Mouse (Mus musculus) lung, adult 2 months (tissue): ENCODE measurements around the gene Ooep. TPM values are rescaled to one million over a fixed set of nuclear protein-coding genes. Genes with fewer than 3 reads are reported as not detected.
"Not testable (repeated sequence)": the region's sequence is repeated elsewhere in the genome, so short reads cannot be mapped to it uniquely, and the experiment has no call there.

Source experiments
- DNase-seq: peaks from one replicate; pipeline ENCODE4 v3.0.0; 2022
- H3K4me1 ChIP-seq: fragments of 200-500 bp; 2 replicates; pipeline ENCODE4 v1.6.1; 2011; ENCODE audit warnings: low read length; ENCODE audit not compliant: control insufficient read depth, insufficient read depth
- H3K4me3 ChIP-seq: fragments of 200-500 bp; replicated peaks from 2 replicates; pipeline ENCODE3; 2011; ENCODE audit warnings: low read depth, mild to moderate bottlenecking, control low read depth, low read length; ENCODE audit errors: extremely low read depth
- CTCF ChIP-seq: fragments of 200-500 bp; IDR thresholded peaks from 2 replicates; pipeline ENCODE4 v1.5.1; 2011; ENCODE audit warnings: mild to moderate bottlenecking, low read length, control low read depth; ENCODE audit not compliant: insufficient read depth
- POLR2A ChIP-seq: fragments of 200-500 bp; IDR thresholded peaks from 2 replicates; pipeline ENCODE4 v1.6.1; 2011; ENCODE audit warnings: low read depth, mild to moderate bottlenecking, control low read depth, low read length, borderline replicate concordance; ENCODE audit errors: extremely low read depth
- WGBS: fragments of 180-500 bp; shearing (Covaris S2); methylation state at CpG from one replicate; pipeline ENCODE4 v1.1.7; 2018; 5-methylcytosine and 5-hydroxymethylcytosine counted together
- polyA plus RNA-seq: library from polyadenylated mRNA; depleted of rRNA; stranded (reverse); fragments of >200 nt; gene quantifications from 2 replicates; pipeline ENCODE4 v1.2.3, GENCODE M21; 2012

Gene Ooep
- polyA plus RNA-seq, 1 experiment: 0.37 TPM

- H3K4me3 ChIP-seq: no peak overlapping the region
- DNase-seq: no peak
- no peak for TF ChIP-seq CTCF
- no peak for TF ChIP-seq POLR2A
- 76% methylated on average over 11 of the region's 11 CpGs for WGBS
- no peaks in the 10 kb centered on the region; the same call in 1 of the 2 replicates for H3K4me1 ChIP-seq
Measured at GRCm38 (mm10) chr9:78354665-78355578, 23.6 kb downstream of the Ooep start.

DNA sequence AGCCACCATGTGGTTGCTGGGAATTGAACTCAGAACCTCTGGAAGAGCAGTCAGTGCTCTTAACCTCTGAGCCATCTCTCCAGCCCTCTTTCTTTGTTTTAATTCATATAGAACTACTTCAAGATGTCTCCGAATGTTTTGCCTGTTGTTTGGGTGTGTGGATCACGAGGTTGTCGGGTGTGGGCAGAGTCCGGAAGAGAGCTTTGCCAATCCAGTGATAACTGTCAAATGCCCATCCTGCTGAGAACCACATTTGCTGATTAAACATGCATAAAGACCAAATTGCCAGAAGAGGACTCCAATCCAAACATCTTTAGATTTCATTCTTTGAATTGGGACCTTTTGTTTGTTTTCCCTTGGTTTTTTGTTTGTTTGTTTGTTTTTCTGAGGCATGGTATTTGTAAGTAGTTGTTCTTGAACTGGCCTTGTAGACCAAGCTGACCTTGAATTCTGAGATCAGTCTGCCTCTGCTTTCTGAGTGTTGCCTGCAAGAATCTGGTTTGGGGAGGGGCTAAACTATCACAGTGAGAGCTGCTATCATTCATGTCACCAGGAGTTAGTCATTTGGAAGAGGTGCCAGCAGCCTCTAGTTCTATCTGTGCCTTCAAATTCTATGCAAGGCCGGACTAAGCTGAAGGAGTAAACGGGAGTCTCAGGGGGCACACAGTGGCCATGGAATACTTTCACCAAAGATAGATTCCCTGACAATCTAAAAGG, 26.9 kb downstream of the Ooep start:
- WGBS: 75% methylated on average over 6 of the region's 6 CpGs

DNA sequence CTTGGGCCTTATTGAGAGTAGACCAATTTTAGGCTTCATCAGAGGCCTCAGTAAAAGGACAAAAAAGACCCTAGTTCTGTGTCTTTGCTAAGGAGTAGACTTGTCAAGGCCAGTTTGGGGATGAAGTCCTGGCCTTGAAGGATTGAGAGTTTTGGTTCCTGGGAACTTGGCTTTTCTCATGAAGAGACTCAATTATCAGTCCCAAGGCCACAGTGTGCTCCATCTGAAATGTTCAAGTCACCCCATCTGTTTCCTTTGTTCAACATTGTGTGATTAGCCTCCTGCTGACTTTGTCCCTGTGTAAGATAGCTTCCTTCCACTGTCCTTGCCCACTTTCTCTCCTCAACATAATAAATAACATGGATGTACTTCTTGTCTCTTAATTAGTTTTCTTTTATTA, 28.5 kb downstream of the Ooep start:
- H3K4me3 ChIP-seq, DNase-seq: not testable (repeated sequence)

More for the DNA sequence above, 26.9 kb downstream of the Ooep start:
- Histone ChIP-seq H3K4me3 (no peak overlapping the region), H3K4me1 (no peaks in the 10 kb centered on the region; the same call in 1 of the 2 replicates)
- no peak for TF ChIP-seq CTCF
- no peak for TF ChIP-seq POLR2A
- DNase-seq: no peak

DNA sequence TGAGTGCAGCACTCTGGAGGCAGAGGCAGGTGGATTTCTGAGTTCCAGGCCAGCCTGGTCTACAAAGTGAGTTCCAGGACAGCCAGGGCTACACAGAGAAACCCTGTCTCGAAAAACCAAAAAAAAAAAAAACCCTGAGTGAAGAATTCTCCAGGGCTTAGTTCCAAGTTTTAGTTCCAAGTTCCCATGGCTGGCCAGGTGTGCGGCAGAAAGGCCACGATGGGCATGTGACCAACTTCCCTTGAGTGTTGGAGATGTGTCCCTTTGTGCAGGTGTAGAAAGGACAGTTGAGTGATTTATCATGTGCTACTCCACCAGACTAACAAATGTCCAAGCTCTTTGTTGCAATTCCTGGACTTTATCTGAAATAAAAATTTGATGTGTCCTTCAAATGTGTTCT, 29.4 kb downstream of the Ooep start:
- not testable (repeated sequence) for DNase-seq, H3K4me3 ChIP-seq, H3K4me1 ChIP-seq
- WGBS: 68% methylated on average over 3 of the region's 3 CpGs

More for the DNA sequence above, 28.5 kb downstream of the Ooep start:
- H3K4me1 ChIP-seq: not testable (repeated sequence)

- H3K4me1 ChIP-seq, DNase-seq, H3K4me3 ChIP-seq: not testable (repeated sequence)
- WGBS: 60% methylated on average over 6 of the region's 6 CpGs
Measured at GRCm38 (mm10) chr9:78348206-78349004, 30.1 kb downstream of the Ooep start.

DNA sequence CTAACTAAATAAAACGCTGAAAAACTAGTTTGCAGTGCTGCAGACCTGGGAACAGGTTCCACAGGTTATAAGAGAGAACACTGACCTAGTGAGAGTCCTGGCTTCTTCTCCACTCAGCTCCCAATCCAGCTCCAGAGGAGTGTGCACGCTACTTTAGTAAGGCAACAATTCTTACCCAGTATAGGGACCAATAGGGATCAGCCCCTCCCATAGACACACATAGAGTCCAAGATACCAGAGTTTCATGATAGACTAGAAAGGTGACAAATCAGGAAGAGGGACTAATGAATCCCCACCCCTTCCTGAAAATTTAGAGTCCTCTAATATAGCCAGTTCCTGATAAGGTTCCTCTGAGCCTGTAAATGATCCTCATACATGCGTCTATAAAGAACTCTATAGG, 31.5 kb downstream of the Ooep start:
- Histone ChIP-seq H3K4me3 (no peak overlapping the region), H3K4me1 (no peaks in the 10 kb centered on the region)
- DNase-seq: no peak
- WGBS: 50% methylated on average over 3 of the region's 3 CpGs
- TF ChIP-seq CTCF (no peak), POLR2A (no peak)

DNA sequence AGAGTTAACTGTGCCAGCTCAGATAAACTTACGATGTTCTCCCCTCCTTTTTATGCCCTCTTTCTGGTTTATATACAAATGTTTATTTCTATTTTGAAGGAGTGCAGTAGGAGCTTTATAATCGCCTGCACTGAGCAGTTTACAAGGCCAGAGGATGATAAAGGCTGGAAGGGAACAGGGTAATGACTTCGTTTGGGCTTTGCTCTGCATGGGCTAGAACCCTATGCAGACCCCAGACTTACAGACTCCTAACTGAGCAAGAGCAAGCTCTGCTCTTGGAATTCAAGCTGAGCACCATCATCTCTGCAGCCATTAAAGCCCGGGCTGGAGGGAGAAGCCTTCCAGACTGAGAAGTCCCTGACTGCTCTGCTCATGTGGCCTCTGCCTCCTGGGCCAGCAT, 33.3 kb downstream of the Ooep start:
- not testable (repeated sequence) for DNase-seq, H3K4me1 ChIP-seq, H3K4me3 ChIP-seq
- WGBS: 30% methylated on average over 4 of the region's 4 CpGs

DNA sequence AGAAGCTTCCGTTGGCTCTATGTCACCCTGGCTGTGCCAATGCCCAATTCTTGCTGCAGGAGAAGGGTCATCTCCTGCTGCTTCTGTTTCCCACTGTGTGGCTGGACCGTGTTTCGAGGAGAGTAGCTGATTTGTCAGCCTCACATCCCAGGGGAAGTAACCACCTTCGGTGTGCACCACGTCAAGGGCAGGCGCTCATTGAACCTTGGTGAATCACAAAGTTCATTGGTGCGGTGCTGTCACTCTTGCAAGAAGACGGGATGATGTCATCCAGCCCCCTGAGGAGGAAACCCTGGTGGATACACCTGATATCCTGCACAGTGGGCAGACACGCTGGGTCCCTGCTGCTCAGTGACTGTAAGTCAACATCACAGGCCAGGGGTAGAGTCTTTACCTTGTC, 35.5 kb downstream of the Ooep start:
- not testable (repeated sequence) for DNase-seq, H3K4me1 ChIP-seq, H3K4me3 ChIP-seq
- WGBS: 80% methylated on average over 9 of the region's 9 CpGs

GRCm38 (mm10) chr9:78342494-78342893, 36.0 kb downstream of the Ooep start:
- not testable (repeated sequence) for DNase-seq, H3K4me1 ChIP-seq, H3K4me3 ChIP-seq
- 87% methylated on average over 4 of the region's 4 CpGs for WGBS

DNA sequence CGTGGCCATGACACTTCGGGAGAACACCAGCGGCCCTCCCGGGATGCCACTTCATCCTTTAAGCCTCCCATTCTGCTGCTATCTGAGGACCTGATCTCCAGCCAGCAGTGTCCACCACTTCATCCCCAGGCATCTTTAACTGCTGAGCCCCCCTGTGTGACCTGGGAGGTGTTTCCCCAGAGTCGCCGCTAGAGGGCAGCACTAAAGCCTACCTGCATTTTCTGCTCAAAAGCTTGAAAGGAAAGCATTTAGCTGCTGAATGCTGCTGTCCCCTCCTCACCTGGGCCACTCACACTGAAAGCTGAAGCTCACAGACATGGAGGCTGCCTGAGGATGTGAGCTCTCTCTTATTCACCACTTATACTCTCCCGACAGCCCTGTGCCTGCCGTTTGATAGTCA, 38.2 kb downstream of the Ooep start:
- TF ChIP-seq CTCF: peak; percentile 58
- 21% methylated on average over 8 of the region's 8 CpGs for WGBS
- H3K4me3 ChIP-seq, H3K4me1 ChIP-seq: not testable (repeated sequence)
- peak; percentile 40 for DNase-seq

- H3K4me3 ChIP-seq, H3K4me1 ChIP-seq, DNase-seq: not testable (repeated sequence)
Measured at GRCm38 (mm10) chr9:78337050-78337449, 41.5 kb downstream of the Ooep start.

DNA sequence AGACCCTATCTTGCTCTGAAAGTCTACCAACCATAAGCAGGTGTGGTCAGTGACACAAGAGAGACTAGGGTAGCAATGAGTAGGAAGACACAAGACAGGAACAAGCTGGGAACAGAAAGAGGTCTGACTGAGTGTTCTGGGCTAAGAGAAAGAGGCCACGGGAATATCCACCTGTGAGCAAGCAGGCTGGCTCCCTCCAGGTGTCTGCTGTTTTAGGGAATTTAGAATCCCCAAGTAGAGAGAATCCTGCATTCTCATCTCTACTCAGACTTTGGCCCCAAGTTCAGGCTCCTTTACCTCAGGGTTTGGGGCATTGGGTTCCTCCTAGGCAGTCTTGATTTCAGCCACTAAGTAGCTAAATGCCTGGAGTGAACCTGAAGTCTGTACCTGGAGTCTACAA, 51.2 kb downstream of the Ooep start, which contains the start of gene Omt2b:
Gene Omt2b, plus strand, starts transcription at position 301 of the 400 bp plus-strand sequence.
- not testable (repeated sequence) for H3K4me1 ChIP-seq, DNase-seq, H3K4me3 ChIP-seq
- WGBS: 73% methylated on average over 1 of the region's 1 CpGs
